Mouse (Mus musculus): ENCODE measurements around the gene Afap1.

DNA sequence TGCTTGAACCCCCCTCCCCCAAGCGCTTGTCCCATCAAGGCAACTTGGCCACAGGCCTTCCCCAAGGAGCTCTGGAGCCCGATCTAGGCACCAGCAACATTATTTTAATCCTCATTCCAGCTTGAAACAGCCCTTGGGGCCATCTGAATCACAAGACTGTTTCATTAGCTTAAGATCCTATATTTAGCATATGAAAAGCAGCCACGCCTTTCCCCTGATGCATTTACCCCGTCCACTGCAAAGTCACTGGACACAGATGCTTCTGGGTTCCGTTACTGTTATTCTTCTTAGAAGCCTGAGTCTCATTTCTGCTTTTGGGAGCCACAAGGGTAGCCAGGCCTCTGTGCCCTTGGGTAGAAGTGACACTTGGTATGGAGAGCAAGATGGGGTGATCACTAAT, 41.6 kb upstream of the Afap1 start:
- TF ChIP-seq TAL1 (IDR thresholded peaks at IDR 0.05; ENCODE audit: low read length): no peak
- TF ChIP-seq GATA1 (IDR thresholded peaks at IDR 0.05; ENCODE audit: low read length): no peak

Data from erythroblast, embryonic 14.5 days (primary cell).